Mouse (Mus musculus): Measurements from ENCODE around the gene Tbx4. TPM values are rescaled to one million over a fixed set of nuclear protein-coding genes. Genes with fewer than 3 reads are reported as not detected.

Gene Tbx4
- polyA plus RNA-seq, 1 experiment from 2014 or later = 0.04 TPM

- no peak for DNase-seq (ENCODE audit: low spot score)
- Histone ChIP-seq H3K27ac (replicated peaks) (no peak overlapping the region), H3K4me1 (peaks cover 20% of the 10 kb centered on the region), H3K27me3 (ENCODE audit: low read depth, poor library complexity, severe bottlenecking) (peaks cover 97% of the 10 kb centered on the region), H3K36me3 (no peaks in the 10 kb centered on the region), H3K4me3 (no peak overlapping the region), H3K9me3 (replicated peaks) (no peaks in the 10 kb centered on the region)
- WGBS = 50% methylated on average over 4 of the region's 4 CpGs
These were observed 1.7 kb upstream of the Tbx4 start for GRCm38 (mm10) chr11:85884498-85884897.

DNA sequence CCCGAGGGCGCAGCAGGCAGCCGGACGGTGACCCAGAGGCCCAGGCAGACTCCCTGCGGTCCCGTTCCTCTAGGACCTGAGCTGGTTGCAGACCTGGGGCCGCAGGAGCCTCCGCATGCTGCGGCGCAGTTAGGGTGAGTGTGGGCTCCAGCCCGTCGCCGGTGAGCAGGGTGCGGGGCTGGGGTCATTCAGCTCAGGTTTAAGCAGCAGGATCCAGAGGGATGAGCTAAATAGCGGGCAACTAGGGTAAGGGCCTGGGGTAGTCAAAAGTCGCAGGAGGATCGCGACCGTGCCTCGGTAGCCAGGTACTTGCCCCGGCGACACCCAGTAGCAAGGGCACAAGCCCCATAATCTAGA lies 185 bp downstream of the Tbx4 start:
- Histone ChIP-seq H3K4me3 (peak overlapping the region; percentile 35), H3K9me3 (replicated peaks) (no peaks in the 10 kb centered on the region), H3K4me1 (peaks cover 34% of the 10 kb centered on the region), H3K27ac (replicated peaks) (no peak overlapping the region; the same call in 1 of the 2 replicates), H3K36me3 (no peaks in the 10 kb centered on the region), H3K27me3 (ENCODE audit: low read depth, poor library complexity, severe bottlenecking) (peaks cover 99% of the 10 kb centered on the region)
- peak; percentile 43 for DNase-seq (ENCODE audit: low spot score)
- 2% methylated on average over 22 of the region's 22 CpGs for WGBS

DNA sequence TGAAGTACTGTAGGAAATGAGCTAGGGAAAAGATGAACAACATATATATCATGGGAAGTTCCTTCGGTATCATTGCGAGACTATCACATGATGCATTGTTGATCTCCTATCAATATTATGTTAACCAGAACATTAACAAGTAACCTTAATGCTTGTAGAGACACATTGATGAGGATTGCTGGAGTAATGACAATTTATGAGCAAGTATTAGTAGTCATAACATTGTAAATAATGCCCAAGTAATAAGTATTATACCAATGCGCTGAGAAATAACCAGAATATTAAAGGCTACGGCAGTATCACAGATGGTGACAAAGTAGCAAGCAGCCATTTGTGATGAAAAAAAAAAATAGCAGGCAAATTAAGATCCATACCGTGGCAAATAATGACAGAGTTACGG lies 1.1 kb downstream of the Tbx4 start:
- Histone ChIP-seq H3K27ac (replicated peaks) (no peak overlapping the region), H3K27me3 (ENCODE audit: low read depth, poor library complexity, severe bottlenecking) (peaks cover 99% of the 10 kb centered on the region), H3K4me1 (peaks cover 34% of the 10 kb centered on the region), H3K4me3 (no peak overlapping the region), H3K9me3 (replicated peaks) (no peaks in the 10 kb centered on the region), H3K36me3 (no peaks in the 10 kb centered on the region)
- WGBS = 20% methylated on average over 6 of the region's 6 CpGs
- no peak for DNase-seq (ENCODE audit: low spot score)

DNA sequence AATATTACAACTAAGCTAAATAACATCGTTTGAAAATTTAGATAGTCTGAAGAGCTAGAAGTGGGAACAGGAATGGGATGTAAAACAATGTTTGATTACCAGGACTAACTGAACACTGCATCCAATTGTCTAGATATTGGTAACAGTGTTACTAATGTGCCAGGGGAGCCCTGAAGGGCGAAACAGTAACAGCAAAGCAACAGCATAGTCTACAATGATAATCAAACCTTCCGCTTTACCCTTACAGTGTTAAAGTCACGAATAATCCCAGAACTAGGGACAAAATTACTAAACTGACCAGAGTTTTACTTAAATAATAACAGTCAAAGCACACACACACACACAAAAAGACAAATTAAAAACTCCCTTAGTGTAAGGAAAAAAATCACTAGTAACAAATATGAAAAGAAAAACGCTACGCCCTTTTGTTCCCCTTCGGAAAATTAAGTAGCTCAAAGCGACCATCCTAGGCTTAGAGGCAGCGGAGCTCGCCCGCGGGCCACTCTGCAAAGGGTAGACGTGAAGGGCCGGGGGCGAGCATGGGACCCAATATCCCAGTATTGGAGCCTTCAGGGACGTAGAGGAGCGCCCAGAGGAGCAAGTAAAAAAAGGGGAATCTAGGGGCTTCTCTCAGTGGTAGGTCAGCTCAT lies 1.7 kb downstream of the Tbx4 start:
- WGBS = 2% methylated on average over 17 of the region's 17 CpGs
- Histone ChIP-seq H3K27ac (replicated peaks) (no peak overlapping the region), H3K9me3 (replicated peaks) (no peaks in the 10 kb centered on the region), H3K36me3 (no peaks in the 10 kb centered on the region), H3K4me1 (peaks cover 34% of the 10 kb centered on the region), H3K27me3 (ENCODE audit: low read depth, poor library complexity, severe bottlenecking) (peaks cover 100% of the 10 kb centered on the region), H3K4me3 (no peak overlapping the region)
- no peak for DNase-seq (ENCODE audit: low spot score)

DNA sequence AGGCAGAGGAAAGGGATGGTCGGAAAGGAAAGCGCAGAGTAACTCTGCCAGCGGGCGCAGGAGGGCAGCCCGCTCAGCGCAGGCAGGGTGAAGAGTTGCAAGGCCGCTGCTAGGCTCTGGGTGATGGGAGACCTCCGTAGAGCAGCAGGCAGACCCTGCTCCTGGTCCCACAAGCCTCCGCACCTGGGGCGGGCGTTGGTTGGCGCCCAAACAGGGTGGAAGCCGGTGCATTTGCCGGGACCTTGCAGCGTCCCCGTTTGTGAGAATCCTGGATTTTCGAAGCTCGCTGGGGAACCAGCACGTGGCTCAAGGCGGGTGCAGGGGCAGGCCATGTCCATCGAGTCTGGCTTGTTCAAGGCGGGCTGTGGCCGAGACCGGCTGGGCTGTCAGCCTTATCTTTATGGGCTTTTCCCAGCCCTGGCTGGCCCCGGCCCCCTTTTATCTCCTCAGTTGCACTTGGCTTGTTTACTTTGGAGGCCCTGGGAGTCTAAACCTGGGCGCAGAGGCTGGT lies 2.3 kb downstream of the Tbx4 start:
- under 1% methylated on average over 26 of the region's 26 CpGs for WGBS
- Histone ChIP-seq H3K4me1 (peaks cover 34% of the 10 kb centered on the region), H3K4me3 (no peak overlapping the region), H3K9me3 (replicated peaks) (no peaks in the 10 kb centered on the region), H3K36me3 (no peaks in the 10 kb centered on the region), H3K27ac (replicated peaks) (no peak overlapping the region), H3K27me3 (ENCODE audit: low read depth, poor library complexity, severe bottlenecking) (peaks cover 100% of the 10 kb centered on the region)
- DNase-seq (ENCODE audit: low spot score) = peak; percentile 68

GRCm38 (mm10) chr11:85889056-85889729 lies 3.0 kb downstream of the Tbx4 start:
- DNase-seq (ENCODE audit: low spot score) = peak; percentile 45

DNA sequence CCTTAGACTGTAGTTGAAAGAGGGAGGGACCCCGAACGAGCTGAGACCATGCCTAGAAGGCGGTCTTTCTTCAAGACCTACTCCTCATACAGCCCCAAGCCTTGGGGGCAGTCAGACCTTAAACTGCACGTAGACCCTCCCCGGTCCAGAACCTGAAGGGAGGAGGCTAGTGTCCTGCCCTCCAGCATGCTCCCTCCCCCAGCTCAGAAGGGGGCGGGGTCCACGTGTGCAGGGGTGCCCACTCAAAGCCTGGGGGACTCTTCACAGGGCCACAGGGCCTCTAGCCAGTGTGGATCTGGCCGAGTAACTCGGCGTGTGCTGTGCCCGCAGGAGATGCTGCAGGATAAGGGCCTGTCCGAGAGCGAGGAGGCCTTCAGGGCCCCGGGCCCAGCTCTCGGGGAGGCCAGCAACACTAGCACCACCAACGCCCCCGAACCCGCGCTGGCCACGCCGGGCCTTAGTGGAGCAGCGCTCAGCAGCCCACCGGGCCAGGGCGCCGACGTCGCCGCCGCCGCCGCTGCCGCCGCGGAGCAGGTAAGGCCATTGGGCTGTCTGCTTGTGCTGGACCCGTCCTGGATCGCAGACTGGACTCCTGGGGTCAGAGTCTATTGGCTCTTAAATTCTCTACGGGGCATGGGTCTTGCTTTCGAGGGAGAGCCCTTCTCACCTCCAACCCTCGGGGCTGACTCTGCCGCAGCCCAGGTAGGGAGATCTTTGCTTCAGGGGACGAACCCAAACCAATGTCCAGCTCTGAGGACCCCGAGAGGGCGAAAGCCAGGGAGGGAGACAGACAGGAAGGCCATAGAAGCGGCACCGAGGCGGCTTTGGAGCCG lies 3.7 kb downstream of the Tbx4 start:
- no peaks in the 10 kb centered on the region for H3K9me3 ChIP-seq (replicated peaks)
- DNase-seq (ENCODE audit: low spot score) = peak; percentile 51
- H3K4me3 ChIP-seq = peak overlapping the region; percentile 25
- no peak overlapping the region for H3K27ac ChIP-seq (replicated peaks)
- WGBS = under 1% methylated on average over 47 of the region's 47 CpGs
- no peaks in the 10 kb centered on the region for H3K36me3 ChIP-seq
- peaks cover 100% of the 10 kb centered on the region for H3K27me3 ChIP-seq (ENCODE audit: low read depth, poor library complexity, severe bottlenecking)
- peaks cover 49% of the 10 kb centered on the region for H3K4me1 ChIP-seq

More at GRCm38 (mm10) chr11:85889056-85889729, 3.0 kb downstream of the Tbx4 start:
- peaks cover 41% of the 10 kb centered on the region for H3K4me1 ChIP-seq
- no peaks in the 10 kb centered on the region for H3K36me3 ChIP-seq
- H3K27me3 ChIP-seq (ENCODE audit: low read depth, poor library complexity, severe bottlenecking) = peaks cover 100% of the 10 kb centered on the region
- 6% methylated on average over 8 of the region's 8 CpGs for WGBS
- no peaks in the 10 kb centered on the region for H3K9me3 ChIP-seq (replicated peaks)
- no peak overlapping the region for H3K27ac ChIP-seq (replicated peaks)
- H3K4me3 ChIP-seq = no peak overlapping the region

DNA sequence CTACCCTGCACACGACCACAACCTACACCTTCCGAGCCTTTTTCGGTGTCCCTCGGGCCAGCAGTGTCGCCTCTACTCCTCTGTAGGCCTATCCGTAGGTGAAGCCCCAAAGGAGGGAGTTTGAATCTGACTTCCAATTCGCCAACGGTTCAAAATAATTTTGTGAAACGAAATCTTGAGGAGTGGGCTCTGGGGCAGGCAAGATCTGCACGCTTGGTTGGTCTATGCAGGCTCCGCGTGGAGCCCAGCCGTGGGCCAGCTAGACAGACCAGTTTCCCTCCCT lies 4.3 kb downstream of the Tbx4 start:
- WGBS = under 1% methylated on average over 13 of the region's 13 CpGs
- H3K9me3 ChIP-seq (replicated peaks) = no peaks in the 10 kb centered on the region
- H3K4me1 ChIP-seq = peaks cover 54% of the 10 kb centered on the region

GRCm38 (mm10) chr11:85891010-85891691 lies 4.9 kb downstream of the Tbx4 start:
- peaks cover 49% of the 10 kb centered on the region for H3K4me1 ChIP-seq
- DNase-seq (ENCODE audit: low spot score) = peak; percentile 48
- WGBS = under 1% methylated on average over 13 of the region's 13 CpGs
- no peaks in the 10 kb centered on the region for H3K36me3 ChIP-seq
- no peaks in the 10 kb centered on the region for H3K9me3 ChIP-seq (replicated peaks)
- no peak overlapping the region for H3K4me3 ChIP-seq
- peaks cover 100% of the 10 kb centered on the region for H3K27me3 ChIP-seq (ENCODE audit: low read depth, poor library complexity, severe bottlenecking)
- no peak overlapping the region for H3K27ac ChIP-seq (replicated peaks)

More for the DNA sequence above, 4.3 kb downstream of the Tbx4 start:
- Histone ChIP-seq H3K36me3 (no peaks in the 10 kb centered on the region), H3K27ac (replicated peaks) (no peak overlapping the region), H3K4me3 (no peak overlapping the region), H3K27me3 (ENCODE audit: low read depth, poor library complexity, severe bottlenecking) (peaks cover 100% of the 10 kb centered on the region)
- DNase-seq (ENCODE audit: low spot score) = no peak

DNA sequence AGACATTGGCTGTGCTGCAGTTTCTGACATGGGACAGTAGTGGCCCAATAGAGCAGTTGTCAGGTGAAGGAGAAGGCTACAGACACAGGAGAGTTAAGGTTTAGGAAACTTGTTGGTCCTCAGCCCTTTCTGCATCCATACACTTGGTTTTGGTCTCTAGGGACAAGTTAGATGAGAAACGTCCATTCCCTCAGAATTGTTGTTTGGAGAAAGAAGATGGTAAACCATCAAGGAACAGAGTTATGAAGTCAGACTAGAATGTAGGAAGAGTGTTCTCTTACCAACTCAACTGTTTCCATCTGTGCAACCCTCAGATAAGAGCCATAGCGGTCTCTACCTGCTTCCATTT lies 5.4 kb downstream of the Tbx4 start:
- Histone ChIP-seq H3K4me1 (peaks cover 46% of the 10 kb centered on the region), H3K27ac (replicated peaks) (no peak overlapping the region), H3K36me3 (no peaks in the 10 kb centered on the region), H3K9me3 (replicated peaks) (no peaks in the 10 kb centered on the region), H3K4me3 (no peak overlapping the region), H3K27me3 (ENCODE audit: low read depth, poor library complexity, severe bottlenecking) (peaks cover 100% of the 10 kb centered on the region)
- 5% methylated on average over 2 of the region's 2 CpGs for WGBS
- no peak for DNase-seq (ENCODE audit: low spot score)

- H3K36me3 ChIP-seq = no peaks in the 10 kb centered on the region
- peaks cover 100% of the 10 kb centered on the region for H3K27me3 ChIP-seq (ENCODE audit: low read depth, poor library complexity, severe bottlenecking)
- H3K9me3 ChIP-seq (replicated peaks) = no peaks in the 10 kb centered on the region
- peaks cover 46% of the 10 kb centered on the region for H3K4me1 ChIP-seq
- no peak overlapping the region for H3K4me3 ChIP-seq
- 2% methylated on average over 6 of the region's 6 CpGs for WGBS
- no peak overlapping the region for H3K27ac ChIP-seq (replicated peaks)
- peak; percentile 28 for DNase-seq (ENCODE audit: low spot score)
These were observed 6.5 kb downstream of the Tbx4 start for GRCm38 (mm10) chr11:85892771-85893170.

GRCm38 (mm10) chr11:85893400-85894135 lies 7.3 kb downstream of the Tbx4 start:
- Histone ChIP-seq H3K4me1 (peaks cover 40% of the 10 kb centered on the region), H3K4me3 (no peak overlapping the region), H3K27me3 (ENCODE audit: low read depth, poor library complexity, severe bottlenecking) (peaks cover 100% of the 10 kb centered on the region), H3K27ac (replicated peaks) (no peak overlapping the region), H3K9me3 (replicated peaks) (no peaks in the 10 kb centered on the region), H3K36me3 (no peaks in the 10 kb centered on the region)
- DNase-seq (ENCODE audit: low spot score) = peak; percentile 29
- under 1% methylated on average over 13 of the region's 13 CpGs for WGBS
